Mouse (Mus musculus) lung, adult 2 months (tissue): ENCODE measurements at regions not wholly inside any gene's neighbourhood (a gene's known extent, or its start where the extent isn't known, plus 50 kb on each side); places are given as distances from the start of the nearest gene placed in this dataset.

Source experiments
- CTCF ChIP-seq: fragments of 200-500 bp; IDR thresholded peaks from 2 replicates; pipeline ENCODE4 v1.5.1; 2011; ENCODE audit warnings: mild to moderate bottlenecking, low read length, control low read depth; ENCODE audit not compliant: insufficient read depth
- POLR2A ChIP-seq: fragments of 200-500 bp; IDR thresholded peaks from 2 replicates; pipeline ENCODE4 v1.6.1; 2011; ENCODE audit warnings: low read depth, mild to moderate bottlenecking, control low read depth, low read length, borderline replicate concordance; ENCODE audit errors: extremely low read depth

GRCm38 (mm10) chr1:136711243-136711642, 86.5 kb downstream of the Zfp281 start:
- TF ChIP-seq CTCF (no peak), POLR2A (no peak)
